Mouse (Mus musculus) hindlimb bud, embryonic 11.5 days (tissue): ENCODE data around the gene Gm28308.

ENCODE experiments used
- DNase-seq: peaks from one replicate; pipeline ENCODE4 v3.0.0-alpha.2; 2012; ENCODE audit warnings: low read depth, low spot score; ENCODE audit errors: extremely low spot score

The Gm28308 gene

DNA sequence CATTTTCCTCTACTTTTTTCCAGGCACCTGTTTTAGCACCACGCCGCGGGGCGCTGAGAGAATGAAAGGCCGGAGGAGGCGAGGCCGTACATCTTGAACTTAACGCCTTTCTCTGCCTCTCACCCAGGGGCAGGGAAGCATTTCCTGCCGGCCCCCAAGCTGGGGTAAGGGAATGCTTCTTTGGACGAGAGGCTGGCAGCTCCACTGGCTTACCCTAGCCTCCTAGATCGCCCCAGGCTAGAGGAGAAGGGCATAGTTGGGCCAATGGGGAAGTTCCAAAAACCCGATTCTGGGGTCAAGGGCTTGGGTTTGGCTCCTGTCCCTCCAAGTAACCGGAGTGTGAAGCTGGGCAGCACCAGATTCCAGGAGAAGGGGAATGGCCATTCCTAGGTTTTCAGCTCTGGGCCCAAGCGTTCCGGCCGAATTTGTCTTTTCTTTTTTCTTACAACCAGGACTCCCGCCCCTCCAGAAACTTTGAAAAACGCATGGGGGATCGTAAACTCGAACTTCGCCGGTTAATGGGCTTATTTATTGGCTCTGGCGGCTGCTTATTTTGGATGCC is 19.9 kb upstream of the Gm28308 start:
- DNase-seq = no peak

DNA sequence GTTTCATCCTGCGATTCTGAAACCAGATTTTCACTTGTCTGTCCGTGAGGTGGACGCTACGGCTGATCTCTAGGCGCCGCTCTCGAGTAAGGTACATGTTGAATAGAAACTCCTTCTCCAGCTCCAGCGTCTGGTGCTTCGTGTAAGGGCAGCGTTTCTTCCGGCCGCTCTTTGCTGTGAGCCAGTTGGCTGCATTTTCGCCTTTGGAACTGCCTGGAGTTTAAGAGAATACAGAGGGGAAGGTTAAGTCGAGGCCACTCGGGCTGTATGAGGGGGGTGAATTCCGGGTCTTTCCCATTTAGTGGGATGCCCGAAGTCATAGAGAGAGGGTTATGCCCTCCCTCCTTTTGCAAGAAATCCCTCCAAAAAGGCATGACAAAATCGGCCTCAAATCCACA is 19.4 kb upstream of the Gm28308 start:
- DNase-seq = no peak

DNA sequence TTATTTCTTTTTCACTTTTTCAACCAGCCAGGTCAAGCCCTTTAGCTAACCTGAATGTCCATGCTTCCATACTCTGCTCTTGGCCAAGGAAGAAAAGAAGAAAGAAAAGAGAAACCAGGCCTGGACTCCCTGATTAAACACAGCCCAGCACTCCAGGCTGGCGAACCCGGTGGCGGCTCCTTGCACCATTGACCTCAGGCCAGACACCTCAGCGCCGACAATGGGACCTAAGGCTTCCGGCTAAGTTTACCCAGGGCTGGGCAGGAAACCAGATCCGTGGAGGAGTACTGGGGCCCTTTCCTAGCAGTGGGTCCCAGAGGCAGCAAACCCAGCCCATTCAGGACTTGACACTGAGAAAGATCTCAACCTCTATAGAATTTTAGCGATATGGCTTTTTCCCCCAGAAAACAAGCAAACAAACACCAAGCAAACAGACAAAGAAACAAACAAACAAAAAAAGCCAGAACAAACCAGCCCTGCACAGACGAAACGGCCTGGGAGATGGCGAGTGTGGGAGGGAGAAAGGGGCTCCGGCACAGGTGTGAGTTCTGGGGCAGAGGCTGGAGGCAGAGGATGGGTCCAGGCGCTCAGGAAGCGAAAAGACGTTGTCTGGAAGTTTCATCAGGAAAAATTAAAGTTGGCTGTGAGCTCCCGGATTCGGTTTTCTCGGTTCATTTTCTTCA is 18.9 kb upstream of the Gm28308 start:
- DNase-seq = no peak

DNA sequence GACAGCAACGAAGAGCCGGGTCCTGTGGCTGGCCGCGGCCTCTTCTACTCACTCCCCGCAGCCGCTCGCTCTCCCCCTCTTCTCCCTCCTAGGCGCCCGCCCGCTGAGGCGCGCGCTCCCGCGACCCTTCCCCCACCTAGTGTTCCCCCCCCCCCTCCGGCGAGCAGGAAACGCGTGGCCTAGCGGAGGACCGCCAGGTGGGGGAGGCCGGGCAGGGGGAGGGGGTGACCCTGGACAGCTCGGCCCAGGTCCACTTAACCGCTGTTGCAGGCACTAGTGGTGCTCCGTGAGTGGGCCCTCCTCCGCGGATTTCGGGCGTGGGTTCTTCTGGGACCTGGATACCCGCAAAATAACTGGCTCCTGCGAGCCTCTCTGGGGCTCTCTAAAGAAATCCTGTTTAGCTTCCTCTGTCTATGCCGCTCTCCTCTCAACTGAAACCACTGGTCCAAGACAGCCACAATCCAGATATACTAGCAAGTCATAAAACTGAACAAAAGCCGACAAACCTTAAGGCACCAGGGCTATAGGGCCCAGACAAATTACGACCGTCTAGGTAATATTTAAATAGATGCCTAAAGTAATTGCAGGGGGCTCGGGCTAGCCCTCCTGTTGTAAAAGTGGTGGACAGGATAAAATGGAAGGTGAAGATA is 17.5 kb upstream of the Gm28308 start, which contains the start of gene Hoxa9:
Gene Hoxa9, minus strand, starts transcription at position 574 of the 650 bp plus-strand sequence.
- DNase-seq = no peak

- DNase-seq = no peak
Measured at GRCm38 (mm10) chr6:52229558-52230416, 16.6 kb upstream of the Gm28308 start.

GRCm38 (mm10) chr6:52228475-52229465 is 15.6 kb upstream of the Gm28308 start:
- no peak for DNase-seq

GRCm38 (mm10) chr6:52227470-52228222 is 14.5 kb upstream of the Gm28308 start:
- DNase-seq = no peak

- no peak for DNase-seq
Measured at GRCm38 (mm10) chr6:52226569-52227257, 13.6 kb upstream of the Gm28308 start.

GRCm38 (mm10) chr6:52225612-52226568 is 12.8 kb upstream of the Gm28308 start:
- DNase-seq = no peak

- no peak for DNase-seq
Measured at GRCm38 (mm10) chr6:52224895-52225611, 11.9 kb upstream of the Gm28308 start.

DNA sequence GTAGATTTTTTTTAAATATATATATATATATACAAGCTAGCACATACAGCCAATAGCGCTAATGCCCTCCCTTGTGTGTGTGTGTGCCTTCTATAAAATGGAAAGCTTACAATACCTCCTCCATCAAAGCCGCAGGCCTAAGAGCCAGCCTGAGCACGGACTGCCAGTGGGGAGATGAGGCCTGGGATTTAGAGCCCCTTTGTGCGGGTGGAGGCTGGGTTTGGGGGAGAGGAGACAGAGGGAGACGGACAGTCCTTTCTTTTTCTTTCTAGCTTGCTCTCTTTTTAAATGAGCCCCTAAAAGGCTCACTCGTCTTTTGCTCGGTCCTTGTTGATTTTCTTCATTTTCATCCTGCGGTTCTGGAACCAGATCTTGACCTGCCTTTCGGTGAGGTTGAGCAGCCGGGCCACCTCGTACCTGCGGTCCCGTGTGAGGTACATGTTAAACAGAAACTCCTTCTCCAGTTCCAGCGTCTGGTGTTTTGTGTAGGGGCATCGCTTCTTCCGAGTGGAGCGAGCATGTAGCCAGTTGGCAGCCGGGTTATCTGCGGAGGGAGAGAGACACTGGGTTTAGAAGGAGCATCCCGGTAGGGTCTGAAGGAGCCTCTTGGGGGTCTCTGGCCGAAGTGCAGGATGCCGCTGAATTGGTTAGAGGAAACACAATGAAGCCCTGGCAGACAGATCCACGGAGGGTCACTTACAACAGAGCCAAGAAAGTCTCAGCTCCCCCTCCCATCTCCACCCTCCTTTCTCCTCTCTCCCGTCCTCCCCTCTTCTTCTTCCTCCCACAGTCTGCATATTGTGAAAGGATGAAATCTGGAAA is 11.0 kb upstream of the Gm28308 start:
- DNase-seq = no peak

DNA sequence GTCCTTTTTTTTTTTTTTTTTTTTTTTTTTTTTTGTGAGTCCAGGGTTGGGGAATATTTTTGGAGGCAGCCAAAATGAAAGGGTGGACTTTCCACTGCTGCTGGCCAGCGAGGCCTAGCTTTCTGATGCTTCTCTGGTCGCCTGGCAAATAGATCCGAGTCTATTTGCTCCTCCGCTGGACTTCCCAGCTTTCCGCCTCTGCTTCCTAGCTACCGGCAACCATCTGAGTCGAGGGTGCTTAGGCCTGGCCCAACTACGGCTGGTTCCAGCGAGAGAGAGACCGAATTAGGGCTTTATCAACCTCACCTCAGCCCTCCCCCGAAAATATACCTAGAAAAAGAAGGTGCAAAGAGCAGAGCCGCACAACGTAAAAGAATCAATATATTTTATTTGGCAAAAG is 9.6 kb upstream of the Gm28308 start:
- DNase-seq = no peak

DNA sequence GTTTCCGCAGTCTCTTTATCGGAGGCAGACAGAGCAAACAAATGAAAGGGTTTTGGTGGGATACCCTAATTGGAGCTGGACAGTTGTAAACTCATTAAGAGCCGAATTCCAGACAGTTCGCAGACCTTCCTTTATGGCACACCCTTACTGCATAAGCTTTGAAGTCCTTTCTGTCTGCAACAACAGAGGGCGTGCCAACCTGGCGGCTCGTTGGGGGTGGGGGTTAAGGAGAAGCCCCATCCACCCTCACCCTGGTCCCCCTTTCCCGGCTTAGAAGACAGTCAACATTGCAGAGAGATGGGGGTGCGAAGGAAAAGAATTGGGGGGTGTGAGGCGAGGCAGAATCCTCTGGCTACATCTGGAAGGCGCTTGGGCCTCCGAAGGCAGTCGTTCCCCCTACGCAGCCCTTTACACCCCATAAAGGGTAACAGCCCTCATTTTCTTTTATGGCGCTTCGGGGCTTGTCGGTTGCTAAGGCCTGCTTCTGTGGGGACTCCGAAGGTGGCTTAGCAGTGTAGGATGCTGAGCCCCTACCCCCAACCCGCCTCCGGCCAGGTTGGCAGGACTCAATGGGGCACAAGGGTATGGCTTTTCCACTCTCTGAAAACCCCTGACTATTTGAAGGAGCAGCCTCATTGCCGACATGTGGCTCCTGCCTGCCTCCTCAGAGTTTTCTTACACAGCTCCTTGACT is 9.0 kb upstream of the Gm28308 start:
- no peak for DNase-seq

DNA sequence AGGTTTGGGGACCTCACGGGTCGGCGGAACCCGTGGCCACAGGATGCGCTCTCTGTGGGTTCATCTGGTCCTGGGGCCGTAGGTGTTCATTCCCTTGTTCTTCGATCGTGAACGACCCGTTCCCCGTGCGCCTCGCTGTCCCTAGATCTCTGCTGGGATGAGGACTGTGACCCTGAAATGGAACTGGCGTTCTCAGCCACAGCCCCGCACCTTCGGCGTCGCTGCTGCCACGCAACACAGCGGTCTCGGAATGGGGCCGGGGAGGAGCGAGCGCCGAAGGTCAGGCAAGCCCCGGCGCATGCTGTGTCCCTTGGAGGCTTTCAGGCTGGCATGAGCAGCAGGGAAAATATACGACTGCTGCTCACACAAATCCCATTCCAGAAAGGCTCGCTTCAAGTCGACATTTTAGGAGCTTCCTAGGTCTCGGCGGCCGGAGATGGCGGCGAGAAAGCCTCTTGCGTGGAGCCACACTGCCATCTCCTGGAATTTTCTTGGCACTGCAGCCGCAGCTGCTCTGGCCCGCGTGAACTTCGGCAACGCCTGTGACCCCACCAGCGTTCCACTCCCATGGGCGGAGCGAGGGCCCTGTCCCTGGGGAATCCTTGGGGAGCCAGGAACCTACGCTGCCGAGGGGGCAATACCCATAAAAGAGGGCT is 8.3 kb upstream of the Gm28308 start, which contains the start of gene Hoxa7:
Gene Hoxa7, minus strand, starts transcription at position 518 of the 656 bp plus-strand sequence.
- DNase-seq = no peak

- DNase-seq = no peak
Measured at GRCm38 (mm10) chr6:52220865-52221310, 7.7 kb upstream of the Gm28308 start.
